Mouse (Mus musculus) kidney, adult 2 months (tissue): Measurements from ENCODE around the gene Fsd2.

Source experiments
- CTCF ChIP-seq: fragments of 200-500 bp; conservative IDR thresholded peaks from 2 replicates; pipeline ENCODE4 v1.5.1; 2011; ENCODE audit warnings: low read depth, mild to moderate bottlenecking, control low read depth, low read length, moderate library complexity, mixed read lengths; ENCODE audit not compliant: insufficient read depth, insufficient read length
- POLR2A ChIP-seq: fragments of 200-500 bp; IDR thresholded peaks from one replicate; pipeline ENCODE4 v1.6.1; 2011; ENCODE audit warnings: low read depth, low read length, control low read depth

- TF ChIP-seq CTCF (no peak), POLR2A (no peak)
These were observed 8.8 kb downstream of the Fsd2 start for GRCm38 (mm10) chr7:81557985-81558360.
